Mouse (Mus musculus) intestine, embryonic 14.5 days (tissue): ENCODE results near the gene Cnnm4. TPM values are rescaled to one million over a fixed set of nuclear protein-coding genes. Genes with fewer than 3 reads are reported as not detected.

ENCODE experiments used
- ATAC-seq: fragments of 200-750 bp; cut with Nextera tagmentation; replicated peaks from 2 replicates; pipeline ENCODE4 v1.8.0; 2017; ENCODE audit warnings: low read depth, moderate number of reproducible peaks, moderate TSS enrichment, moderate library complexity; ENCODE audit not compliant: low FRiP score, low TSS enrichment
- DNase-seq: peaks from one replicate; pipeline ENCODE4 v3.0.0-alpha.2; 2018; ENCODE audit warnings: low spot score
- H3K27ac ChIP-seq: fragments of 300-500 bp; sonication (generic); 2 replicates; pipeline ENCODE4 v1.5.1; 2014; ENCODE audit warnings: low read depth, mild to moderate bottlenecking, control low read depth
- H3K27me3 ChIP-seq: fragments of 300-500 bp; sonication (generic); replicated peaks from 2 replicates; pipeline ENCODE4 v1.6.1; 2014; ENCODE audit warnings: low read length, control low read depth; ENCODE audit not compliant: control insufficient read depth, insufficient read depth
- H3K36me3 ChIP-seq: fragments of 300-500 bp; sonication (generic); 2 replicates; pipeline ENCODE4 v1.6.1; 2014; ENCODE audit warnings: low read length, control low read depth; ENCODE audit not compliant: control insufficient read depth, insufficient read depth
- H3K4me1 ChIP-seq: fragments of 300-500 bp; sonication (generic); replicated peaks from 2 replicates; pipeline ENCODE4 v1.6.1; 2014; ENCODE audit warnings: low read length, control low read depth, mixed read lengths; ENCODE audit not compliant: control insufficient read depth, insufficient read depth
- H3K4me2 ChIP-seq: fragments of 300-500 bp; sonication (generic); 2 replicates; pipeline ENCODE4 v1.6.1; 2014; ENCODE audit warnings: low read length
- H3K4me3 ChIP-seq: fragments of 300-500 bp; sonication (generic); 2 replicates; pipeline ENCODE4 v1.5.1; 2014; ENCODE audit warnings: low read depth, low read length, control low read depth, mixed read lengths
- H3K9ac ChIP-seq: fragments of 300-500 bp; sonication (generic); 2 replicates; pipeline ENCODE4 v1.6.1; 2014; ENCODE audit warnings: mild to moderate bottlenecking, low read length
- H3K9me3 ChIP-seq: fragments of 300-500 bp; sonication (generic); 2 replicates; pipeline ENCODE4 v1.6.1; 2016; ENCODE audit warnings: low read length, control low read depth; ENCODE audit not compliant: control insufficient read depth
- WGBS: fragments of 180-500 bp; shearing (Covaris S2); extraction: QIAGEN DNeasy Blood & Tissue Kit; methylation state at CpG from one replicate; pipeline ENCODE4 v1.1.7; 2014; 5-methylcytosine and 5-hydroxymethylcytosine counted together
- microRNA-seq: library from miRNA; unstranded; fragments of <30 nt; microRNA quantifications from one replicate; pipeline ENCODE4, GENCODE M21; 2016
- polyA plus RNA-seq: library from polyadenylated mRNA; unstranded; fragments of >200 nt; fragmentation: Nextera tagmentation; extraction: Ambion mirVana; gene quantifications from 2 replicates; pipeline ENCODE4 v1.2.1, GENCODE M21; 2014

The Cnnm4 gene
- polyA plus RNA-seq, 1 experiment from 2014 or later, result 30.2 TPM

DNA sequence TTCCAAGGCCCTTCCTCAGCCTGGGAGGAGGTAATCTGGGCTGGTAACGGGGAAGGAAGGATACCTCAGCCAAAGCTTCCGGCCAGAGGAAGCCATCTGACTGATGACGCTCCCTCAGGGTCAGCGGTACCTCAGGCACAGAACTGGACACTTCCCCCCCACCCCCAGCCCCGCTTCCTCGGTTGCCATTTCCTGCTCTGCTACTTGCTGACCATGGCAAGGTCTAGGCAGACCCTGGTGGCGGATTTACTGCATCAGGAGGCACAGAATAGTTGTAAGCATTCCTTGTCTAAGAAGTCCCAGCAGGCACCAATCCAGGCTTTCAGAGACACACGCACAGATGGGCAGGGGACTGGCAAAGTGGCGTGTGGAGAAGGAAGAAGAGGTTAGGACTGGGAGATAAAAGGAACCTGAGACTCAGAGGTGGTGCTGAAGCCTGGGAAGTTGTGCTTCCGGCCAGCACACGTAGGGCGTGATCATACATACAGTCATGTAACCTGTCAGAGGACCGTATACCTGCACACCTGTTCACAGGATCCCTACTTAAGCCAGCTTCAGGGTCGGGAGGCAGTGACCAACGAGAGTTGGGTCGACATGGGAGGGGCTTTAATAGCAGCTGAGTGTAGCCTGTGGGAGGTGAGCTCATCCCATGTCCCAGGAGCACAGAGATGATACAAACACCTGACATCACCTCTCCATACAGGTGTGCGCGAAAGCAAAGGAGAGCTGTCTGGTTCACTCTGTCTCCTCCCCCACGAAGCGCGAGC is 83.4 kb downstream of the Cnnm4 start:
- DNase-seq, result no peak
- no peaks in the 10 kb centered on the region for H3K9me3 ChIP-seq
- H3K36me3 ChIP-seq, result peaks cover 57% of the 10 kb centered on the region
- WGBS, result 67% methylated on average over 21 of the region's 21 CpGs
- H3K4me2 ChIP-seq, result peak overlapping the region; percentile 87
- H3K27me3 ChIP-seq, result no peaks in the 10 kb centered on the region
- peaks cover 32% of the 10 kb centered on the region for H3K4me1 ChIP-seq
- no peak overlapping the region; the same call in 1 of the 2 replicates for H3K27ac ChIP-seq
- H3K4me3 ChIP-seq, result no peak overlapping the region; the same call in 1 of the 2 replicates
- peak overlapping the region; percentile 90 for H3K9ac ChIP-seq
- ATAC-seq, result no peak

DNA sequence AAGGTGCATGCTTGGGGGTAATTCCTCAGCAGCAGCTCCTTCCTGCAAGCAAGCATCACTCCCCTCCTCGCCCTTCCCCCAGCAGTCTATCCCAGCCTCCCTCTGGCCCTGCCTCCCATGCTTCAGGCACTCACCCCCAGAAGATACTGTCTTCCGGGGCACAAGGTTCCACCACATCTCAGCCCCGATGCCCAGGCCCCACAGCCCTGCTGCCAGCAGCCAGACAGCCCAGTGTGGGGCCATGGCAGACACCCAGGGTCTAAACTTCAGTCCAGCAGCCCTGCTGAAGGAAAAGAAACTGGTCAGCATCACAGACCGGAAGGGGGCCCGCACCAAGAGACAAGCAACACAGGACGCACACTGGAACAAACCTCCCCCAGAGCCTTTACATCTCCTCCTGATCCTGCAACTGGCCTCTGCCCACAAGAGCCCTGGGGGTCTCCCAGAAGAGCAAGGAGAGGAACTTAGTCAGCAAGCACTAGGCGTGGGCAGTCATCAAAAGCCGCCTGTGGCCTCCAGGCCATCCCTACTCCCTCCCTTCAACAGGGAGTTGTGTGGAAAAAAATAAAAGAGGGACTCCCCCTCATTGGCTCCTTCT is 84.5 kb downstream of the Cnnm4 start:
- peak; percentile 68 for DNase-seq
- no peaks in the 10 kb centered on the region for H3K9me3 ChIP-seq
- ATAC-seq, result no peak
- no peaks in the 10 kb centered on the region for H3K27me3 ChIP-seq
- peaks cover 47% of the 10 kb centered on the region for H3K36me3 ChIP-seq
- WGBS, result 4% methylated on average over 8 of the region's 8 CpGs
- H3K9ac ChIP-seq, result peak overlapping the region; percentile 90
- H3K4me1 ChIP-seq, result peaks cover 32% of the 10 kb centered on the region
- H3K4me3 ChIP-seq, result peak overlapping the region; percentile 96
- peak overlapping the region; percentile 87 for H3K4me2 ChIP-seq
- H3K27ac ChIP-seq, result peak overlapping the region; percentile 97

DNA sequence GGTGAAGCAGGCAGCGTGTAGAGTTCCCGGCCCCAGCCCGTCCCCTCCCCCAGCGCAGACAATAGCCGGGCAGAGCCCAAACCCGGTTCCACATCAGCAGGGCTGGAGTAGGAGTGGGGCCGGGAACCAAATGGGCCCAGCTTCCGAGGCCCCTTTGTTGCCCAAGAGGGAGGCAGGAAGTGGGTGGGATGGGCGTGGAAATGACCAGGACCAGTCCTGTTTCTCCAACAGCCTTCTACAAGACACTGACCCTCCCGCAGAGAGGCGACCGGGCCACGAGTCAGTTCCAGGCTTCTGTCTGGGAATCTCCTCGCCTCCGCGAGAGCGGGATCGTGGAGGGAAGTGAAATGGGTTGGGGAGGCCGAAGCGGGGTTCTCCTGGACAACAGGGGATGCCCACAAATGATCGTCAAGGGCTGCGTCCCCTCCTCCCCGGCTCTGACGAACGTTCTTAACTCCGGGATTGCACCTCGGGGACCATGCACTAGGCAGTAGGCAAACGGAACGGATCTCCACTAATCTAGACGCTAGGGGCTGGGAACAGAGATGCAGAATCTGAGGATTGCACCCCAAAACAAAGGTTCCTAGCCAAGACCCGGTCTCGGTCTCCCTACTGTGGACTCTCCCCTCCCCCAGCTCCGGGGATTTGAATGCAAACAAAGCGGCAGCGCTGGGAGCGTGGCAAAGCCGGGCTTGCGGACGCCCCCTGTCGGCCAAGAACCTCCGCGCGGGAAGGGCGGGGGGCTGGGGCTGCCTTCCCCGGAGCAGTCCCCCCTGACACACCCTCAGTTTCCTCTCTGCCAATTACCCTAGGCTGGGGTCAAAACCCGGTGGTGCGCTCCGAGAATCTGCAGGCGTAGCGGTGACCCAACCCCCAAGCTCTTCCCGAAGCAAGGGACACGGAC is 85.4 kb downstream of the Cnnm4 start:
- Histone ChIP-seq H3K36me3 (peaks cover 37% of the 10 kb centered on the region), H3K27me3 (no peaks in the 10 kb centered on the region), H3K4me1 (peaks cover 32% of the 10 kb centered on the region), H3K9me3 (no peaks in the 10 kb centered on the region), H3K9ac (peak overlapping the region; percentile 90), H3K4me3 (peak overlapping the region; percentile 96), H3K27ac (peak overlapping the region; percentile 97), H3K4me2 (peak overlapping the region; percentile 87)
- peak; percentile 77 for ATAC-seq
- peak; percentile 99 for DNase-seq
- under 1% methylated on average over 51 of the region's 52 CpGs for WGBS

DNA sequence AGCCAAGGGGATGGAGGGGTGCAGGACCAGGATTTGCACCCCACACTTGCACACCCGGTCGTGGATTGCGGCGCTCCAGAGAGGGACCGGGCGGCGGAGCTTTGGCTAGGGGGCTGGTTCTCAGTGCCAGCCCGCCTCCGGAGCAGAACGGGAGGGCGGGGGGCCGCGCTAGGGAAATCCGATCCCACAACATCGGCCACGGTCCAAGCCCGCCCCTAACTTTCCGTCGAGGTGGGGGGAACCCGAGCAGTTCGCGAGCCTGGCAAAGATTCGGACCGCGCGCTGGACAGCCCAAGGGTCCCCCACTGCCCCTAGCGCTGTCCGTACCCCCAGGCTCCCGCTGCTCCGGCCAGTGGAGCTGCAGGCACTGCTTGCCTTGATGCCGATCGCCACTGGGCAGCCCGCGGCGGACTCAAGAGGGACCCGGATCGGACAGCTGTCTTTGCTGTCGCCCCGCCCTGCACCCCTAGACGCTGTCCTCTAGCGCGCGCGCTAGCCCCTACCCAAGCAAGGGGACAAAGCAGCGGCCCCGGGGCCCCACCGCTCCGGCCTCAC is 86.1 kb downstream of the Cnnm4 start:
- DNase-seq, result no peak
- Histone ChIP-seq H3K9ac (peak overlapping the region; percentile 90), H3K4me3 (peak overlapping the region; percentile 96), H3K27me3 (no peaks in the 10 kb centered on the region), H3K27ac (peak overlapping the region; percentile 97), H3K9me3 (no peaks in the 10 kb centered on the region), H3K36me3 (peaks cover 30% of the 10 kb centered on the region), H3K4me1 (peaks cover 32% of the 10 kb centered on the region), H3K4me2 (peak overlapping the region; percentile 87)
- ATAC-seq, result peak; percentile 61
- under 1% methylated on average over 48 of the region's 48 CpGs for WGBS

Small RNA genes within 50 kb of the gene (microRNA-seq; reads per million reads assigned to microRNA genes)
- not detected for gene Gm47280

Other genes starting within 250 kb of the Cnnm4 start
- gene Uggt1, start 226.9 kb upstream of the Cnnm4 start, polyA plus RNA-seq, result 71.5 and 75.3 TPM in 2 replicates
- 13.4 and 16.2 TPM in 2 replicates for gene Neurl3, start 196.9 kb upstream of the Cnnm4 start, polyA plus RNA-seq
- 2.2 and 3.2 TPM in 2 replicates for gene Arid5a, start 163.9 kb upstream of the Cnnm4 start, polyA plus RNA-seq
- gene Kansl3, start 102.4 kb upstream of the Cnnm4 start, polyA plus RNA-seq, result 41.4 and 45.9 TPM in 2 replicates
- 0.78 and 0.91 TPM in 2 replicates for gene Fer1l5, start 99.3 kb upstream of the Cnnm4 start, polyA plus RNA-seq
- 22.6 and 24.6 TPM in 2 replicates for gene Lman2l, start 26.3 kb upstream of the Cnnm4 start, polyA plus RNA-seq
- 5.4 and 6.2 TPM in 2 replicates for gene Cnnm3, start 40.2 kb downstream of the Cnnm4 start, polyA plus RNA-seq
- gene Ankrd23, start 65.3 kb downstream of the Cnnm4 start, polyA plus RNA-seq, result 11.6 and 14.8 TPM in 2 replicates
- gene Gm42417, start 67.8 kb downstream of the Cnnm4 start, polyA plus RNA-seq, result 0.99 TPM in 1 of 2 replicates, not detected in the other
- gene Ankrd39, start 75.8 kb downstream of the Cnnm4 start, polyA plus RNA-seq, result 25.7 and 28.6 TPM in 2 replicates
- 2.8 and 2.9 TPM in 2 replicates for gene Sema4c, start 86.7 kb downstream of the Cnnm4 start, polyA plus RNA-seq
- 0.39 and 0.55 TPM in 2 replicates for gene Fam178b, start 211.6 kb downstream of the Cnnm4 start, polyA plus RNA-seq
- 736 and 800 TPM in 2 replicates for gene Cox5b, start 219.8 kb downstream of the Cnnm4 start, polyA plus RNA-seq
- not detected in 2 replicates for gene 4933424G06Rik, start 238.5 kb downstream of the Cnnm4 start, polyA plus RNA-seq
- 97.0 and 101 TPM in 2 replicates for gene Actr1b, start 242.8 kb downstream of the Cnnm4 start, polyA plus RNA-seq